Comparison of ENCODE assay signal across 10 mouse cellular contexts in the genomic region with DNA sequence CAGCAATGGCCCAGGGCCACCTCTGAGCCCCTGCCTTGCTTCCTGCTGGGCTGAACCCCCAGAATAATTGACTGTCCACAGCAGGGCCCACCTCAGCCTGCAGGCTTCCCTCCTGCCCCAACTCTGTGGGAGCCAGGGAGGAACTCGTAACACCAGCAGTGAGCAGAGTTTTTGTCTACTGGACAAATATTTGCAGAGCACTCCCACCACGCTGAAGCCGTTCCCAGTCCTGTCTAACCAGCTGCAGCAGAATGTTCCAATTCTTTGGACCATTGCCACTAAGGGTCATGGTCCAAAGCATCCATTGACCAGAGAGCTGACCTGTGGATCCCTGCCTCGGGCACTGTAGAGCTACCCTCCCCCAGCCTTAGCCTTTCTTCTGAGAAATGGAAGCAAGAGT. TPM values are rescaled to one million over a fixed set of nuclear protein-coding genes. Genes with fewer than 3 reads are reported as not detected.
DNase-seq lines count a peak whose midpoint lies in the region; ATAC-seq and TF ChIP-seq lines count a peak whose summit lies in the region.
"Had no signal": no experiment of that assay in that cellular context is flagged by ENCODE, and none has a peak within 500 bp of the region (broad histone marks: within the 10 kb centered on the region; RNA-seq: fewer than 3 reads in every experiment).

No protein-coding gene starts in this region.

- no peaks in the 10 kb centered on the region for H3K4me1 ChIP-seq in forebrain, embryonic 11.5 days (replicated peaks; ENCODE audit: control insufficient read depth, insufficient read depth, low read length)
- no peaks in the 10 kb centered on the region for H3K4me1 ChIP-seq in forebrain, embryonic 15.5 days
- H3K4me1 ChIP-seq: midbrain, embryonic 12.5 days had no signal

- no peaks in the 10 kb centered on the region for H3K27me3 ChIP-seq in forebrain, embryonic 11.5 days (ENCODE audit: control insufficient read depth, insufficient read depth, low read length)
- no peaks in the 10 kb centered on the region for H3K27me3 ChIP-seq in forebrain, embryonic 15.5 days
- H3K27me3 ChIP-seq in Patski = no peaks in the 10 kb centered on the region
- H3K27me3 ChIP-seq: midbrain, embryonic 12.5 days had no signal

- TF ChIP-seq CTCF in Patski (IDR thresholded peaks at IDR 0.05) = no peak

- in situ Hi-C loops in Patski (cut with MboI; ENCODE audit: low pct_unique_long_range_greater_than_20kb) = no loop called here

- 0 out of 2 replicates have a peak overlapping the region, but pooled peaks have one; percentile 8 for H3K9ac ChIP-seq in forebrain, embryonic 11.5 days (ENCODE audit: low read length)
- no peak overlapping the region for H3K9ac ChIP-seq in forebrain, embryonic 15.5 days (replicated peaks)
- H3K9ac ChIP-seq: midbrain, embryonic 12.5 days had no signal

- H3K4me2 ChIP-seq in forebrain, embryonic 11.5 days (ENCODE audit: low read depth, low read length, severe bottlenecking) = no peak overlapping the region
- H3K4me2 ChIP-seq in forebrain, embryonic 15.5 days (replicated peaks) = no peak overlapping the region
- H3K4me2 ChIP-seq: midbrain, embryonic 12.5 days had no signal

- ATAC-seq in forebrain, embryonic 11.5 days (replicated peaks; ENCODE audit: low FRiP score) = no peak
- ATAC-seq in forebrain, embryonic 15.5 days (replicated peaks) = no peak
- ATAC-seq in Patski = peak; percentile 79

- H3K4me3 ChIP-seq in forebrain, embryonic 11.5 days (ENCODE audit: low read depth, low read length) = no peak overlapping the region
- H3K4me3 ChIP-seq in forebrain, embryonic 15.5 days = no peak overlapping the region
- H3K4me3 ChIP-seq: midbrain, embryonic 12.5 days had no signal

- 22% methylated on average over 4 of the region's 4 CpGs for WGBS in forebrain, embryonic 11.5 days
- WGBS in forebrain, embryonic 15.5 days = 14% methylated on average over 4 of the region's 4 CpGs

- H3K9me3 ChIP-seq in forebrain, embryonic 11.5 days (ENCODE audit: control insufficient read depth, low read length) = no peaks in the 10 kb centered on the region
- no peaks in the 10 kb centered on the region for H3K9me3 ChIP-seq in forebrain, embryonic 15.5 days
- H3K9me3 ChIP-seq: midbrain, embryonic 12.5 days had no signal

- CTCF ChIA-PET in Patski (lab: Charles Lee) = interaction anchor here (1.3 to 1.5 kb wide), 3 partner anchors 9 to 62 kb away, joined by 3 to 5 read pairs (median 3); a partner anchor contains a TSS

- DNase-seq in forebrain, embryonic 11.5 days (ENCODE audit: low spot score) = no peak
- peak; percentile 81 for DNase-seq in Patski (ENCODE audit: low read depth, low spot score)
- peak; percentile 83 to 94 for DNase-seq in kidney, postnatal 36 days
- DNase-seq in lung, postnatal 25 days (ENCODE audit: low spot score) = peak; percentile 74
- no peak for DNase-seq in cerebellum, postnatal 4 days (ENCODE audit: low spot score in 2 of 2)
- no peak for DNase-seq in adrenal gland, postnatal 25 days
- no peak for DNase-seq in cerebellum, adult 18-20 months
- DNase-seq: cerebellum, postnatal 25 days had no signal

- H3K27ac ChIP-seq in forebrain, embryonic 11.5 days (ENCODE audit: low read depth, low read length) = no peak overlapping the region
- H3K27ac ChIP-seq in forebrain, embryonic 15.5 days (replicated peaks) = no peak overlapping the region
- H3K27ac ChIP-seq: midbrain, embryonic 12.5 days had no signal

- no peaks in the 10 kb centered on the region for H3K36me3 ChIP-seq in forebrain, embryonic 11.5 days (ENCODE audit: control insufficient read depth, insufficient read depth, low read length)
- H3K36me3 ChIP-seq in forebrain, embryonic 15.5 days = no peaks in the 10 kb centered on the region; the same call in 1 of the 2 replicates
- H3K36me3 ChIP-seq: midbrain, embryonic 12.5 days had no signal

- POLR2A ChIA-PET in Patski (lab: Charles Lee) = interaction anchor here (0.9 to 1.0 kb wide), 2 partner anchors 10 to 15 kb away, joined by 4 read pairs; a partner anchor contains a TSS

RNA-seq across cellular contexts. Expression of a gene that starts 10.7 kb away (rescaled TPM):
- 2.7 and 4.2 TPM in 2 replicates for polyA plus RNA-seq in forebrain, embryonic 11.5 days (2014; fragmentation: Nextera tagmentation; extraction: Ambion mirVana)
- polyA plus RNA-seq in forebrain, embryonic 15.5 days (2015; fragmentation: Nextera tagmentation; extraction: Ambion mirVana) = 4.1 and 5.3 TPM in 2 replicates
- polyA plus RNA-seq in Patski (2021) = 61.9 TPM
- total RNA-seq in adrenal gland, postnatal 25 days (2021) = 56.9 and 61.7 TPM in 2 replicates

RNA-seq across cellular contexts. Expression of a gene that starts 11.2 kb away (rescaled TPM):
- polyA plus RNA-seq in forebrain, embryonic 11.5 days (2014; fragmentation: Nextera tagmentation; extraction: Ambion mirVana) = 10.4 and 11.9 TPM in 2 replicates
- 23.7 and 24.6 TPM in 2 replicates for polyA plus RNA-seq in forebrain, embryonic 15.5 days (2015; fragmentation: Nextera tagmentation; extraction: Ambion mirVana)
- 23.8 TPM for polyA plus RNA-seq in Patski (2021)
- 246 and 299 TPM in 2 replicates for total RNA-seq in adrenal gland, postnatal 25 days (2021)

RNA-seq across cellular contexts. Expression of a gene that starts 11.4 kb away (rescaled TPM):
- 67.9 and 76.7 TPM in 2 replicates for polyA plus RNA-seq in forebrain, embryonic 11.5 days (2014; fragmentation: Nextera tagmentation; extraction: Ambion mirVana)
- polyA plus RNA-seq in forebrain, embryonic 15.5 days (2015; fragmentation: Nextera tagmentation; extraction: Ambion mirVana) = 123 and 132 TPM in 2 replicates
- polyA plus RNA-seq in Patski (2021) = 157 TPM
- 73.5 and 84.3 TPM in 2 replicates for total RNA-seq in adrenal gland, postnatal 25 days (2021)

RNA-seq across cellular contexts. Expression of a gene that starts 21.2 kb away (rescaled TPM):
- polyA plus RNA-seq in forebrain, embryonic 11.5 days (2014; fragmentation: Nextera tagmentation; extraction: Ambion mirVana) = not detected in 2 replicates
- not detected in 2 replicates for polyA plus RNA-seq in forebrain, embryonic 15.5 days (2015; fragmentation: Nextera tagmentation; extraction: Ambion mirVana)
- not detected for polyA plus RNA-seq in Patski (2021)
- total RNA-seq in adrenal gland, postnatal 25 days (2021) = not detected in 2 replicates
- polyA plus RNA-seq: midbrain, embryonic 12.5 days had no signal

RNA-seq across cellular contexts. Expression of a gene that starts 51.5 kb away (rescaled TPM):
- 0.31 and 0.79 TPM in 2 replicates for polyA plus RNA-seq in forebrain, embryonic 11.5 days (2014; fragmentation: Nextera tagmentation; extraction: Ambion mirVana)
- polyA plus RNA-seq in forebrain, embryonic 15.5 days (2015; fragmentation: Nextera tagmentation; extraction: Ambion mirVana) = 0.11 and 0.34 TPM in 2 replicates
- 155 TPM for polyA plus RNA-seq in Patski (2021)
- total RNA-seq in adrenal gland, postnatal 25 days (2021) = 1.9 and 4.9 TPM in 2 replicates

Comparison
In these comparisons a context has a peak if more than half of its experiments do, and no peak if none do; other contexts are left out.
1. DNase-seq: peak in Patski (single experiment), kidney, postnatal 36 days (2 of 2) and lung, postnatal 25 days (single experiment); none in forebrain, embryonic 11.5 days (single experiment), cerebellum, postnatal 4 days (0 of 2), adrenal gland, postnatal 25 days (single experiment) and cerebellum, adult 18-20 months (0 of 2).
2. RNA of a gene that starts 10.7 kb away (polyA plus RNA-seq): 61.9 TPM in Patski (single experiment); 4.1 to 5.3 TPM in forebrain, embryonic 15.5 days and 2.7 to 4.2 TPM in forebrain, embryonic 11.5 days; every median in the first group is over 10 times any median in the second.